Mouse (Mus musculus): ENCODE results near the gene Hdac10.

GRCm38 (mm10) chr15:89169431-89169830 is 40.9 kb upstream of the Hdac10 start:
- TF ChIP-seq CTCF (IDR thresholded peaks at IDR 0.05; ENCODE audit: low read depth) (no peak), EP300 (IDR thresholded peaks at IDR 0.05; ENCODE audit: low read depth) (no peak)

All from liver, embryonic 14.5 days (tissue).